Mouse (Mus musculus): ENCODE data around the gene Phf21a.

DNA sequence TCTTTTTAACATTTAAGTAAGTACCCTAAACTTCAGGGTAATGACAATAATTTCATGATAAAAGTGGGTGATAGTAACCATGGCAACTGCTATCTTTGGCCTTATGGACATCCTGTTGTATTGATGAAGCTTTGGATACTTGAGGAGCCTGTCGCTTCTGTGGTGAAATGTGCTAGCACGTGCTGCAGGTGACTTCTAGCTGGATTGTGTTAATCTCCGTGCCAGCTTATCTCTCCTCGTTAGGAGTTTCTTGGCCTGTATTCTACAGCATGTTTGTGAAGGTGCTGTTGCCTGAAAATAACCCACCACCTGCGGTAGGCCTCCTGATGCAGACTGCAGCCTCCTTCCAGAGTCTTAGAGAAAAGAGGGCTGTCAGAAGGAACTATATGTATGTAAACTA is 98.0 kb downstream of the Phf21a start:
- no peak for TF ChIP-seq POLR2A (IDR thresholded peaks at IDR 0.05; ENCODE audit: insufficient read depth, low read depth, low read length)
- no peak for TF ChIP-seq CTCF (IDR thresholded peaks at IDR 0.05; ENCODE audit: insufficient read depth, low read depth, low read length)
